ENCODE assay signal across 9 mouse cellular contexts in the genomic region with DNA sequence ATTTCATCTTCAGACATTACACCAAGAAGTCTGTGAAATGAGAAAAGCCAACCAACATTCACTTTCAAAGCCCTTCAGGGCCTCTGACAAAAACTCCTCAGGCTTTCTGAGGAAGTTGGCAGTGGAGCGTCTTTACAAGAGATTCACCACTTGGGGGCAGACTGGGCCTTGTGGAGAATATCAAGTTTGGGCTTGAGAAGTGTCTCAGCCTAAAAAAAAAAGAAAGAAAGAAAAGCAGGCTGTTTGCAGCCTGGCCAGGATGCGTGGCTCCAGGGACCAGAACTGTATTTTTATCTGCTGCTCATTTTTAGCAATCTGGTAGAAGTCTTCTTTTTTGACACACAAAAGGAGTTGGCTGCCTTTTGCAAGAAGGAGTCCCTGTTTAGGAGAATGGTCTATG.
DNase-seq lines count a peak whose midpoint lies in the region; ATAC-seq and TF ChIP-seq lines count a peak whose summit lies in the region.
"Had no signal": no experiment of that assay in that cellular context is flagged by ENCODE, and none has a peak within 500 bp of the region (broad histone marks: within the 10 kb centered on the region; RNA-seq: fewer than 3 reads in every experiment).

No protein-coding gene starts in this region.

- TF ChIP-seq POLR2A in thymus, adult 2 months (IDR thresholded peaks at IDR 0.05; ENCODE audit: control insufficient read depth, extremely low read depth, insufficient read depth, low read length, poor library complexity) = no peak
- TF ChIP-seq POLR2A in limb, embryonic 14.5 days (IDR thresholded peaks at IDR 0.05; ENCODE audit: borderline replicate concordance, extremely low read depth, insufficient read depth, insufficient read length) = no peak

- WGBS in thymus, adult 2 months = 5% methylated on average over 2 of the region's 2 CpGs
- WGBS in limb, embryonic 14.5 days = 0% methylated on average over 2 of the region's 2 CpGs

- no peak for ATAC-seq in limb, embryonic 14.5 days (ENCODE audit: low FRiP score, low read depth)
- no peak for ATAC-seq in megakaryocyte-erythroid progenitor cell, adult 5-6 weeks (replicated peaks; ENCODE audit: low FRiP score, low TSS enrichment, poor library complexity, severe bottlenecking)

- no peaks in the 10 kb centered on the region for H3K27me3 ChIP-seq in thymus, adult 2 months (ENCODE audit: control insufficient read depth, insufficient read depth, low read length)
- H3K27me3 ChIP-seq in limb, embryonic 14.5 days (ENCODE audit: control insufficient read depth, insufficient read depth, low read length) = no peaks in the 10 kb centered on the region

- no peak overlapping the region for H3K27ac ChIP-seq in thymus, adult 2 months (ENCODE audit: control insufficient read depth, insufficient read depth, low read length)
- H3K27ac ChIP-seq in limb, embryonic 14.5 days (replicated peaks; ENCODE audit: low read depth, low read length) = no peak overlapping the region

- no peak overlapping the region for H3K9ac ChIP-seq in limb, embryonic 14.5 days (ENCODE audit: low read depth, low read length, severe bottlenecking)

- no peak overlapping the region for H3K4me2 ChIP-seq in limb, embryonic 14.5 days (replicated peaks; ENCODE audit: low read depth, low read length, severe bottlenecking)

- peak; percentile 13 for DNase-seq in thymus, adult 2 months
- DNase-seq in thymus, postnatal 36 days = no peak
- DNase-seq in brain, embryonic 18.5 days (ENCODE audit: low read depth, low spot score) = peak; percentile 83
- DNase-seq in forelimb bud, embryonic 11.5 days (ENCODE audit: low read depth, low spot score) = peak; percentile 77
- DNase-seq in kidney, adult 8-10 months = peak; percentile 15 to 61
- peak; percentile 90 for DNase-seq in limb, embryonic 14.5 days (ENCODE audit: low spot score)
- peak; percentile 47 for DNase-seq in retina, postnatal 7 days (ENCODE audit: low read depth, low spot score)

- H3K4me3 ChIP-seq in thymus, adult 2 months (ENCODE audit: control insufficient read depth, insufficient read depth, low read length) = no peak overlapping the region
- no peak overlapping the region for H3K4me3 ChIP-seq in limb, embryonic 14.5 days (replicated peaks; ENCODE audit: low read length)
- H3K4me3 ChIP-seq: myocyte had no signal

- no peaks in the 10 kb centered on the region for H3K36me3 ChIP-seq in thymus, adult 2 months (ENCODE audit: control insufficient read depth, insufficient read depth, low read length)
- H3K36me3 ChIP-seq in limb, embryonic 14.5 days (ENCODE audit: control insufficient read depth, insufficient read depth, low read length) = no peaks in the 10 kb centered on the region

- H3K9me3 ChIP-seq in limb, embryonic 14.5 days (ENCODE audit: control insufficient read depth, low read length) = no peaks in the 10 kb centered on the region

- H3K4me1 ChIP-seq in thymus, adult 2 months (replicated peaks; ENCODE audit: control insufficient read depth, insufficient read depth, low read length) = no peaks in the 10 kb centered on the region
- H3K4me1 ChIP-seq in limb, embryonic 14.5 days (ENCODE audit: control insufficient read depth, insufficient read depth, low read length) = no peaks in the 10 kb centered on the region

- no peak for TF ChIP-seq CTCF in thymus, adult 2 months (IDR thresholded peaks at IDR 0.05; ENCODE audit: borderline replicate concordance, control insufficient read depth, extremely low read depth, insufficient read depth, low read length, poor library complexity)

Comparison
In these comparisons a context has a peak if more than half of its experiments do, and no peak if none do; other contexts are left out.
1. DNase-seq: peak in thymus, adult 2 months (single experiment), brain, embryonic 18.5 days (single experiment), forelimb bud, embryonic 11.5 days (single experiment), kidney, adult 8-10 months (2 of 2), limb, embryonic 14.5 days (single experiment) and retina, postnatal 7 days (single experiment); none in thymus, postnatal 36 days (0 of 2).